Mouse (Mus musculus): ENCODE measurements around the gene Gm43552. TPM values are rescaled to one million over a fixed set of nuclear protein-coding genes. Genes with fewer than 3 reads are reported as not detected.

Gm43552 gene
- polyA plus RNA-seq, 1 experiment = not detected

GRCm38 (mm10) chr5:65422803-65423202 is 69.8 kb downstream of the Gm43552 start:
- Histone ChIP-seq H3K36me3 (ENCODE audit: control insufficient read depth, insufficient read depth, low read length) (no peaks in the 10 kb centered on the region), H3K4me1 (replicated peaks; ENCODE audit: control insufficient read depth, insufficient read depth, low read length) (no peaks in the 10 kb centered on the region), H3K4me3 (ENCODE audit: control insufficient read depth, insufficient read depth, low read length) (no peak overlapping the region), H3K27me3 (ENCODE audit: control insufficient read depth, insufficient read depth, low read length) (no peaks in the 10 kb centered on the region), H3K27ac (ENCODE audit: control insufficient read depth, insufficient read depth, low read length) (no peak overlapping the region)
- TF ChIP-seq POLR2A (IDR thresholded peaks at IDR 0.05; ENCODE audit: control insufficient read depth, extremely low read depth, insufficient read depth, low read length, poor library complexity) (no peak), CTCF (IDR thresholded peaks at IDR 0.05; ENCODE audit: borderline replicate concordance, control insufficient read depth, extremely low read depth, insufficient read depth, low read length, poor library complexity) (no peak)
- DNase-seq = no peak
- WGBS = 95% methylated on average over 8 of the region's 8 CpGs

- Histone ChIP-seq H3K27ac (ENCODE audit: control insufficient read depth, insufficient read depth, low read length) (no peak overlapping the region), H3K27me3 (ENCODE audit: control insufficient read depth, insufficient read depth, low read length) (no peaks in the 10 kb centered on the region), H3K4me1 (replicated peaks; ENCODE audit: control insufficient read depth, insufficient read depth, low read length) (no peaks in the 10 kb centered on the region), H3K4me3 (ENCODE audit: control insufficient read depth, insufficient read depth, low read length) (no peak overlapping the region), H3K36me3 (ENCODE audit: control insufficient read depth, insufficient read depth, low read length) (peaks cover 8% of the 10 kb centered on the region; the same call in 1 of the 2 replicates)
- TF ChIP-seq CTCF (IDR thresholded peaks at IDR 0.05; ENCODE audit: borderline replicate concordance, control insufficient read depth, extremely low read depth, insufficient read depth, low read length, poor library complexity) = no peak
- TF ChIP-seq POLR2A (IDR thresholded peaks at IDR 0.05; ENCODE audit: control insufficient read depth, extremely low read depth, insufficient read depth, low read length, poor library complexity) = no peak
- 82% methylated on average over 6 of the region's 6 CpGs for WGBS
- no peak for DNase-seq
Observed at GRCm38 (mm10) chr5:65420822-65421221, 71.8 kb downstream of the Gm43552 start.

DNA sequence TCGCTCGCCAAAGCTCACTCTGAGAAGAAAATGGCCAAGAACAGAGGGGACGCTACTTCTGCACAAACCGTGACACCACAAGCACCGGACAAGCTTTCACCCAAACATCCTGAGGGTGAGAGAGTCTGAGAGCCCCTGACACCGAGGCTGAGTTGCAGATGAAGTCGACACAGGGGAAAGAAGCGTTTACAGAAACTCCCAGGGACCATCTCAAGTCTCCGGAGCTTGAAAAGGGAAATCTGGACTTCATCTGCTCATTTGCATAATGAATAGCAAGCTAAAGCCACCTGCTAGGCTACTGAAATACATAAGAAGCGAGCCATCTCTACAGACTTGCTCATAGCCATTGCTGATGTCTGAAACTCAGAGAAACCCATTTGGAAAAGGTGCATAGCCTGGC is 73.5 kb downstream of the Gm43552 start:
- no peak overlapping the region for H3K4me3 ChIP-seq (ENCODE audit: control insufficient read depth, insufficient read depth, low read length)
- H3K27me3 ChIP-seq (ENCODE audit: control insufficient read depth, insufficient read depth, low read length) = no peaks in the 10 kb centered on the region
- 93% methylated on average over 10 of the region's 10 CpGs for WGBS
- DNase-seq = no peak
- TF ChIP-seq POLR2A (IDR thresholded peaks at IDR 0.05; ENCODE audit: control insufficient read depth, extremely low read depth, insufficient read depth, low read length, poor library complexity) = no peak
- no peak for TF ChIP-seq CTCF (IDR thresholded peaks at IDR 0.05; ENCODE audit: borderline replicate concordance, control insufficient read depth, extremely low read depth, insufficient read depth, low read length, poor library complexity)
- no peaks in the 10 kb centered on the region for H3K4me1 ChIP-seq (replicated peaks; ENCODE audit: control insufficient read depth, insufficient read depth, low read length)
- no peak overlapping the region for H3K27ac ChIP-seq (ENCODE audit: control insufficient read depth, insufficient read depth, low read length)
- H3K36me3 ChIP-seq (ENCODE audit: control insufficient read depth, insufficient read depth, low read length) = peaks cover 8% of the 10 kb centered on the region; the same call in 1 of the 2 replicates

DNA sequence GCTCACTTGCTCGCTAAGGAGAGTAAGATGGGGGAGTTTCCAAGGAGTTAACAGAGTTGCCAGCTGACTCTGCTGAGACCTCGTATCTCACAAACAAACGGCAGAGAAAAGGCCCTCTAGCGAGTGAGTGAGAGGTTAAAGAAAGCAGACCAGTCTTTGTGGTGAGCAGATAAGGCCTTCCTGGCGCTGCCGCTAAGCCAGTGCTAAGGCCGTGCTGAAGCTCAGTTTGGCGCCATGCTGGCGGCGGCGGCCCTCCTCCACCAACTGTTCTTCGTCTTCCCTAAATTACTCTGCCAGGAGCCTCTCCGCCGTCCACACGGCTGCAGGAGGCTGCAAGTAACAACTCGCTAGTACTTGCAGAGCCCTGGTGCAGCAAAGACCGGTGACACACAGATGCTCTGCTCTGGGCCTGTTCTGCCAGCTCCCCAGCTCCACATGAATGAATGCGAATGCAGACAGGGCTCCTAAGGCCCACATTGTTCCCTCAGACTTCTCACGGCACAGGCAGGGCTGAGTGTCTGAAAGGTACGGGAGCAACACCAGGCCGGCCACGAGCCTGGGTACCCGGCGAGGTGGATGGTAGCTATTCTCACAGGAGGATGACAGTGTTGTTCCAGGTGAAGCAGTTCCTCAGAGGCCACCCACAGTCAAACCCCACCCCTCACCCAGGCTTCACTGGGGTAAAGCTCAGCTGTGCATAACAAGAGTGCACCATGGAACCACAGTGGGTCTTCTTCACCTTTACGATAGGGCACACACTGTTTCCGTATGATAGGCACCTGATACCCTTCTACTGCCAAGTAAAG is 76.8 kb downstream of the Gm43552 start:
- Histone ChIP-seq H3K4me3 (ENCODE audit: control insufficient read depth, insufficient read depth, low read length) (no peak overlapping the region), H3K4me1 (replicated peaks; ENCODE audit: control insufficient read depth, insufficient read depth, low read length) (no peaks in the 10 kb centered on the region), H3K27me3 (ENCODE audit: control insufficient read depth, insufficient read depth, low read length) (no peaks in the 10 kb centered on the region), H3K27ac (ENCODE audit: control insufficient read depth, insufficient read depth, low read length) (no peak overlapping the region), H3K36me3 (ENCODE audit: control insufficient read depth, insufficient read depth, low read length) (peaks cover 8% of the 10 kb centered on the region; the same call in 1 of the 2 replicates)
- no peak for DNase-seq
- WGBS = 86% methylated on average over 26 of the region's 26 CpGs
- TF ChIP-seq POLR2A (IDR thresholded peaks at IDR 0.05; ENCODE audit: control insufficient read depth, extremely low read depth, insufficient read depth, low read length, poor library complexity) = no peak
- TF ChIP-seq CTCF (IDR thresholded peaks at IDR 0.05; ENCODE audit: borderline replicate concordance, control insufficient read depth, extremely low read depth, insufficient read depth, low read length, poor library complexity) = no peak

- Histone ChIP-seq H3K4me3 (ENCODE audit: control insufficient read depth, insufficient read depth, low read length) (no peak overlapping the region), H3K27ac (ENCODE audit: control insufficient read depth, insufficient read depth, low read length) (no peak overlapping the region), H3K4me1 (replicated peaks; ENCODE audit: control insufficient read depth, insufficient read depth, low read length) (no peaks in the 10 kb centered on the region), H3K36me3 (ENCODE audit: control insufficient read depth, insufficient read depth, low read length) (peaks cover 23% of the 10 kb centered on the region), H3K27me3 (ENCODE audit: control insufficient read depth, insufficient read depth, low read length) (no peaks in the 10 kb centered on the region)
- no peak for DNase-seq
- WGBS = 98% methylated on average over 12 of the region's 12 CpGs
- TF ChIP-seq POLR2A (IDR thresholded peaks at IDR 0.05; ENCODE audit: control insufficient read depth, extremely low read depth, insufficient read depth, low read length, poor library complexity) (no peak), CTCF (IDR thresholded peaks at IDR 0.05; ENCODE audit: borderline replicate concordance, control insufficient read depth, extremely low read depth, insufficient read depth, low read length, poor library complexity) (no peak)
Observed at GRCm38 (mm10) chr5:65407989-65408388, 84.6 kb downstream of the Gm43552 start.

GRCm38 (mm10) chr5:65401251-65401994 is 91.2 kb downstream of the Gm43552 start:
- TF ChIP-seq CTCF (IDR thresholded peaks at IDR 0.05; ENCODE audit: borderline replicate concordance, control insufficient read depth, extremely low read depth, insufficient read depth, low read length, poor library complexity) (peak; percentile 38; the same call in 1 of the 2 replicates), POLR2A (IDR thresholded peaks at IDR 0.05; ENCODE audit: control insufficient read depth, extremely low read depth, insufficient read depth, low read length, poor library complexity) (no peak)
- no peak overlapping the region for H3K27ac ChIP-seq (ENCODE audit: control insufficient read depth, insufficient read depth, low read length)
- no peaks in the 10 kb centered on the region for H3K4me1 ChIP-seq (replicated peaks; ENCODE audit: control insufficient read depth, insufficient read depth, low read length)
- peaks cover 41% of the 10 kb centered on the region for H3K36me3 ChIP-seq (ENCODE audit: control insufficient read depth, insufficient read depth, low read length)
- DNase-seq = peak; percentile 74
- WGBS = 25% methylated on average over 2 of the region's 2 CpGs
- H3K27me3 ChIP-seq (ENCODE audit: control insufficient read depth, insufficient read depth, low read length) = no peaks in the 10 kb centered on the region
- H3K4me3 ChIP-seq (ENCODE audit: control insufficient read depth, insufficient read depth, low read length) = no peak overlapping the region
